Mouse (Mus musculus) spleen, adult 2 months (tissue): Measurements from ENCODE around the gene Asap3. TPM values are rescaled to one million over a fixed set of nuclear protein-coding genes. Genes with fewer than 3 reads are reported as not detected.

Experiments
- DNase-seq, 2 experiments: peaks; one replicate each; pipeline versions ENCODE4 v3.0.0 to v3.0.0-alpha.2; 2012 to 2021; ENCODE audit warnings: low spot score in 2 of 2, low read depth in 1 of 2
- H3K27ac ChIP-seq: fragments of 200-500 bp; 2 replicates; pipeline ENCODE4 v1.5.1; 2012; ENCODE audit warnings: low read length, inconsistent platforms; ENCODE audit not compliant: insufficient read depth
- H3K27me3 ChIP-seq: fragments of 200-500 bp; 2 replicates; pipeline ENCODE4 v1.6.1; 2012; ENCODE audit warnings: mild to moderate bottlenecking, moderate library complexity, low read length, inconsistent platforms; ENCODE audit not compliant: control insufficient read depth, insufficient read depth
- H3K36me3 ChIP-seq: fragments of 200-500 bp; 2 replicates; pipeline ENCODE4 v1.6.1; 2012; ENCODE audit warnings: mild to moderate bottlenecking, low read length, inconsistent platforms; ENCODE audit not compliant: control insufficient read depth, insufficient read depth
- H3K4me1 ChIP-seq: fragments of 200-500 bp; 2 replicates; pipeline ENCODE4 v1.6.1; 2011; ENCODE audit warnings: inconsistent platforms; ENCODE audit not compliant: control insufficient read depth, insufficient read depth, insufficient read length
- H3K4me3 ChIP-seq: fragments of 200-500 bp; 2 replicates; pipeline ENCODE4 v1.5.1; 2011; ENCODE audit warnings: mild to moderate bottlenecking, inconsistent platforms; ENCODE audit not compliant: insufficient read depth, insufficient read length; ENCODE audit errors: extremely low read depth
- CTCF ChIP-seq: fragments of 200-500 bp; IDR thresholded peaks from 2 replicates; pipeline ENCODE4 v1.5.1; 2011; ENCODE audit warnings: mild to moderate bottlenecking, inconsistent platforms; ENCODE audit not compliant: insufficient read depth, insufficient read length, insufficient replicate concordance; ENCODE audit errors: extremely low read depth
- POLR2A ChIP-seq: fragments of 200-500 bp; IDR thresholded peaks from 2 replicates; pipeline ENCODE4 v1.6.1; 2011; ENCODE audit warnings: low read depth, low read length, inconsistent platforms
- WGBS: fragments of 180-500 bp; shearing (Covaris S2); methylation state at CpG from one replicate; pipeline ENCODE4 v1.1.7; 2018; 5-methylcytosine and 5-hydroxymethylcytosine counted together
- polyA plus RNA-seq: library from polyadenylated mRNA; depleted of rRNA; stranded (reverse); fragments of >200 nt; gene quantifications from 2 replicates; pipeline ENCODE4 v1.2.3, GENCODE M21; 2012; rRNA removed

The Asap3 gene
- polyA plus RNA-seq: 1.9 and 2.5 TPM in 2 replicates

- TF ChIP-seq POLR2A (no peak), CTCF (no peak)
- Histone ChIP-seq H3K36me3 (no peaks in the 10 kb centered on the region), H3K4me1 (peaks cover 7% of the 10 kb centered on the region; the same call in 1 of the 2 replicates), H3K27me3 (no peaks in the 10 kb centered on the region), H3K4me3 (peak within 1 kb of the TSS; percentile 57), H3K27ac (no peak within 1 kb of the TSS)
- DNase-seq: peak; percentile 54 to 91
- 2% methylated on average over 53 of the region's 54 CpGs for WGBS
These were observed at the start of gene Asap3 for GRCm38 (mm10) chr4:136206033-136206893. Gene Asap3, plus strand, starts transcription at chr4:136206365.

GRCm38 (mm10) chr4:136158498-136158897 is 47.7 kb upstream of the Asap3 start:
- TF ChIP-seq POLR2A (no peak), CTCF (peak; percentile 3; the same call in 1 of the 2 replicates)
- Histone ChIP-seq H3K27ac (no peak overlapping the region), H3K4me3 (no peak overlapping the region), H3K36me3 (no peaks in the 10 kb centered on the region), H3K27me3 (no peaks in the 10 kb centered on the region), H3K4me1 (no peaks in the 10 kb centered on the region)
- no peak for DNase-seq
- 86% methylated on average over 6 of the region's 6 CpGs for WGBS

- H3K27ac ChIP-seq: no peak overlapping the region
- DNase-seq: peak; percentile 70 to 73
- no peaks in the 10 kb centered on the region for H3K36me3 ChIP-seq
- H3K4me1 ChIP-seq: no peaks in the 10 kb centered on the region
- WGBS: 31% methylated on average over 5 of the region's 5 CpGs
- no peaks in the 10 kb centered on the region for H3K27me3 ChIP-seq
- TF ChIP-seq POLR2A (no peak), CTCF (peak; percentile 88; the same call in 1 of the 2 replicates)
- H3K4me3 ChIP-seq: no peak overlapping the region
These were observed 46.3 kb upstream of the Asap3 start for GRCm38 (mm10) chr4:136159802-136160397.

GRCm38 (mm10) chr4:136163448-136163847 is 42.7 kb upstream of the Asap3 start:
- no peaks in the 10 kb centered on the region for H3K4me1 ChIP-seq
- no peak overlapping the region for H3K27ac ChIP-seq
- H3K27me3 ChIP-seq: no peaks in the 10 kb centered on the region
- H3K4me3 ChIP-seq: no peak overlapping the region
- DNase-seq: peak; percentile 64 to 85
- H3K36me3 ChIP-seq: no peaks in the 10 kb centered on the region
- peak; percentile 98 for TF ChIP-seq CTCF
- no peak for TF ChIP-seq POLR2A
- WGBS: 3% methylated on average over 11 of the region's 11 CpGs

- no peaks in the 10 kb centered on the region for H3K4me1 ChIP-seq
- DNase-seq: no peak
- no peak overlapping the region for H3K4me3 ChIP-seq
- no peak for TF ChIP-seq POLR2A
- TF ChIP-seq CTCF: no peak
- WGBS: 91% methylated on average over 8 of the region's 8 CpGs
- H3K36me3 ChIP-seq: no peaks in the 10 kb centered on the region
- H3K27ac ChIP-seq: no peak overlapping the region
- no peaks in the 10 kb centered on the region for H3K27me3 ChIP-seq
These were observed 41.2 kb upstream of the Asap3 start for GRCm38 (mm10) chr4:136164981-136165380.

- DNase-seq: no peak
- Histone ChIP-seq H3K27me3 (no peaks in the 10 kb centered on the region), H3K27ac (no peak overlapping the region), H3K4me1 (no peaks in the 10 kb centered on the region), H3K36me3 (no peaks in the 10 kb centered on the region), H3K4me3 (no peak overlapping the region)
- TF ChIP-seq CTCF (no peak), POLR2A (no peak)
- WGBS: 91% methylated on average over 3 of the region's 3 CpGs
These were observed 38.5 kb upstream of the Asap3 start for GRCm38 (mm10) chr4:136167701-136168100.
